Mouse (Mus musculus) embryonic facial prominence, embryonic 14.5 days (tissue): Measurements from ENCODE around the gene Cs. TPM values are rescaled to one million over a fixed set of nuclear protein-coding genes. Genes with fewer than 3 reads are reported as not detected.

Experiments used
- ATAC-seq: fragments of 200-750 bp; cut with Nextera tagmentation; 2 replicates; pipeline ENCODE4 v1.8.0; 2017; ENCODE audit warnings: low read depth, moderate number of reproducible peaks, moderate TSS enrichment
- DNase-seq: peaks from one replicate; pipeline ENCODE4 v3.0.0-alpha.2; 2015; ENCODE audit warnings: low spot score
- H3K27ac ChIP-seq: fragments of 300-500 bp; sonication (generic); replicated peaks from 2 replicates; pipeline ENCODE4 v1.5.1; 2014; ENCODE audit warnings: low read depth, mild to moderate bottlenecking, low read length, moderate library complexity
- H3K27me3 ChIP-seq: fragments of 300-500 bp; sonication (generic); replicated peaks from 2 replicates; pipeline ENCODE4 v1.6.1; 2014; ENCODE audit warnings: low read length; ENCODE audit not compliant: control insufficient read depth, insufficient read depth
- H3K36me3 ChIP-seq: fragments of 300-500 bp; sonication (generic); 2 replicates; pipeline ENCODE4 v1.6.1; 2014; ENCODE audit warnings: low read length, mixed read lengths; ENCODE audit not compliant: control insufficient read depth, insufficient read depth
- H3K4me1 ChIP-seq: fragments of 300-500 bp; sonication (generic); 2 replicates; pipeline ENCODE4 v1.6.1; 2014; ENCODE audit warnings: antibody characterized with exemption, low read length; ENCODE audit not compliant: control insufficient read depth, insufficient read depth
- H3K4me2 ChIP-seq: fragments of 300-500 bp; sonication (generic); 2 replicates; pipeline ENCODE4 v1.6.1; 2014; ENCODE audit warnings: low read depth, mild to moderate bottlenecking, low read length, moderate library complexity, mixed read lengths
- H3K4me3 ChIP-seq: fragments of 300-500 bp; sonication (generic); 2 replicates; pipeline ENCODE4 v1.5.1; 2014; ENCODE audit warnings: low read depth, mild to moderate bottlenecking, low read length
- H3K9ac ChIP-seq: fragments of 300-500 bp; sonication (generic); 2 replicates; pipeline ENCODE4 v1.6.1; 2014; ENCODE audit warnings: low read depth, mild to moderate bottlenecking, low read length, moderate library complexity, mixed read lengths
- H3K9me3 ChIP-seq: fragments of 300-500 bp; sonication (generic); 2 replicates; pipeline ENCODE4 v1.6.1; 2016; ENCODE audit warnings: low read length; ENCODE audit not compliant: control insufficient read depth
- WGBS: fragments of 180-500 bp; shearing (Covaris S2); extraction: QIAGEN DNeasy Blood & Tissue Kit; methylation state at CpG from one replicate; pipeline ENCODE4 v1.1.7; 2014; 5-methylcytosine and 5-hydroxymethylcytosine counted together
- polyA plus RNA-seq: library from polyadenylated mRNA; unstranded; fragments of >200 nt; fragmentation: Nextera tagmentation; extraction: Ambion mirVana; gene quantifications from 2 replicates; pipeline ENCODE4 v1.2.1, GENCODE M21; 2014

Gene Cs
- polyA plus RNA-seq, 1 experiment from 2014 or later, result 201 TPM

- Histone ChIP-seq H3K4me1 (0 out of 2 replicates have a peak, but pooled peaks cover 10% of the 10 kb centered on the region), H3K36me3 (no peaks in the 10 kb centered on the region), H3K4me2 (peak overlapping the region; percentile 62), H3K27me3 (no peaks in the 10 kb centered on the region), H3K27ac (no peak overlapping the region), H3K4me3 (peak overlapping the region; percentile 68), H3K9ac (peak overlapping the region; percentile 20; the same call in 1 of the 2 replicates), H3K9me3 (no peaks in the 10 kb centered on the region)
- 68% methylated on average over 2 of the region's 2 CpGs for WGBS
- DNase-seq (no peak), ATAC-seq (no peak)
Measured at GRCm38 (mm10) chr10:128338948-128339347, 1.4 kb downstream of the Cs start.

GRCm38 (mm10) chr10:128340257-128340656 is 2.7 kb downstream of the Cs start:
- DNase-seq (no peak), ATAC-seq (no peak)
- 88% methylated on average over 2 of the region's 2 CpGs for WGBS
- Histone ChIP-seq H3K4me2 (no peak overlapping the region), H3K9ac (no peak overlapping the region), H3K9me3 (no peaks in the 10 kb centered on the region), H3K4me3 (no peak overlapping the region), H3K27me3 (no peaks in the 10 kb centered on the region), H3K36me3 (no peaks in the 10 kb centered on the region), H3K4me1 (0 out of 2 replicates have a peak, but pooled peaks cover 13% of the 10 kb centered on the region), H3K27ac (no peak overlapping the region)

- Histone ChIP-seq H3K9ac (no peak overlapping the region), H3K27ac (no peak overlapping the region), H3K27me3 (no peaks in the 10 kb centered on the region), H3K4me1 (peaks cover 12% of the 10 kb centered on the region; the same call in 1 of the 2 replicates), H3K36me3 (no peaks in the 10 kb centered on the region), H3K9me3 (no peaks in the 10 kb centered on the region), H3K4me2 (no peak overlapping the region), H3K4me3 (no peak overlapping the region)
- DNase-seq (no peak), ATAC-seq (no peak)
- WGBS, result 91% methylated on average over 1 of the region's 1 CpGs
Measured at GRCm38 (mm10) chr10:128343436-128343835, 5.9 kb downstream of the Cs start.

GRCm38 (mm10) chr10:128344568-128345275 is 7.2 kb downstream of the Cs start:
- H3K4me3 ChIP-seq, result no peak overlapping the region
- peak overlapping the region; percentile 74 for H3K27ac ChIP-seq
- peak overlapping the region; percentile 20 for H3K4me2 ChIP-seq
- 39% methylated on average over 7 of the region's 7 CpGs for WGBS
- H3K4me1 ChIP-seq, result peaks cover 3% of the 10 kb centered on the region; the same call in 1 of the 2 replicates
- H3K9ac ChIP-seq, result no peak overlapping the region
- H3K36me3 ChIP-seq, result peaks cover 3% of the 10 kb centered on the region; the same call in 1 of the 2 replicates
- DNase-seq, result peak; percentile 94
- peak; percentile 83 for ATAC-seq
- H3K9me3 ChIP-seq, result no peaks in the 10 kb centered on the region
- H3K27me3 ChIP-seq, result no peaks in the 10 kb centered on the region

- Histone ChIP-seq H3K36me3 (peaks cover 30% of the 10 kb centered on the region), H3K27ac (no peak overlapping the region), H3K4me3 (no peak overlapping the region), H3K27me3 (no peaks in the 10 kb centered on the region), H3K4me2 (no peak overlapping the region), H3K4me1 (peaks cover 3% of the 10 kb centered on the region; the same call in 1 of the 2 replicates), H3K9ac (no peak overlapping the region), H3K9me3 (no peaks in the 10 kb centered on the region)
- no peak for ATAC-seq
- 92% methylated on average over 8 of the region's 8 CpGs for WGBS
- no peak for DNase-seq
Measured at GRCm38 (mm10) chr10:128347541-128347940, 10.0 kb downstream of the Cs start.

GRCm38 (mm10) chr10:128358796-128359195 is 21.3 kb downstream of the Cs start:
- Histone ChIP-seq H3K36me3 (peaks cover 90% of the 10 kb centered on the region), H3K4me2 (no peak overlapping the region), H3K9ac (no peak overlapping the region), H3K9me3 (no peaks in the 10 kb centered on the region), H3K4me3 (no peak overlapping the region), H3K27me3 (no peaks in the 10 kb centered on the region), H3K27ac (no peak overlapping the region), H3K4me1 (no peaks in the 10 kb centered on the region)
- DNase-seq (peak; percentile 50), ATAC-seq (no peak; the same call in 1 of the 2 replicates)
- WGBS, result 45% methylated on average over 2 of the region's 2 CpGs

- Histone ChIP-seq H3K4me1 (no peaks in the 10 kb centered on the region), H3K27ac (no peak overlapping the region), H3K9me3 (no peaks in the 10 kb centered on the region), H3K4me3 (no peak overlapping the region), H3K4me2 (no peak overlapping the region), H3K27me3 (no peaks in the 10 kb centered on the region), H3K36me3 (peaks cover 87% of the 10 kb centered on the region), H3K9ac (no peak overlapping the region)
- no peak for DNase-seq
- ATAC-seq, result no peak
- 89% methylated on average over 6 of the region's 6 CpGs for WGBS
Measured at GRCm38 (mm10) chr10:128359226-128359625, 21.7 kb downstream of the Cs start.

GRCm38 (mm10) chr10:128361836-128362235 is 24.3 kb downstream of the Cs start:
- no peaks in the 10 kb centered on the region for H3K9me3 ChIP-seq
- H3K27ac ChIP-seq, result no peak overlapping the region
- peaks cover 75% of the 10 kb centered on the region for H3K36me3 ChIP-seq

GRCm38 (mm10) chr10:128362568-128362967 is 25.0 kb downstream of the Cs start:
- Histone ChIP-seq H3K27me3 (no peaks in the 10 kb centered on the region), H3K4me3 (no peak overlapping the region), H3K36me3 (peaks cover 71% of the 10 kb centered on the region), H3K27ac (no peak overlapping the region), H3K4me1 (peaks cover under 1% of the 10 kb centered on the region; the same call in 1 of the 2 replicates), H3K9me3 (no peaks in the 10 kb centered on the region), H3K4me2 (no peak overlapping the region), H3K9ac (no peak overlapping the region)
- ATAC-seq (peak; percentile 26; the same call in 1 of the 2 replicates), DNase-seq (peak; percentile 74)
- 54% methylated on average over 3 of the region's 3 CpGs for WGBS

More at GRCm38 (mm10) chr10:128361836-128362235, 24.3 kb downstream of the Cs start:
- Histone ChIP-seq H3K4me2 (no peak overlapping the region), H3K9ac (no peak overlapping the region), H3K4me3 (no peak overlapping the region), H3K4me1 (no peaks in the 10 kb centered on the region), H3K27me3 (no peaks in the 10 kb centered on the region)
- DNase-seq, result no peak
- WGBS, result 94% methylated on average over 6 of the region's 6 CpGs
- ATAC-seq, result no peak
